Mouse (Mus musculus) neural tube, embryonic 11.5 days (tissue): ENCODE results near the gene Snrnp35. TPM values are rescaled to one million over a fixed set of nuclear protein-coding genes. Genes with fewer than 3 reads are reported as not detected.

Experiments
- ATAC-seq: fragments of 200-750 bp; cut with Nextera tagmentation; 2 replicates; pipeline ENCODE4 v1.8.0; 2017; ENCODE audit warnings: moderate number of reproducible peaks, mild to moderate bottlenecking, moderate TSS enrichment, moderate library complexity; ENCODE audit not compliant: insufficient read depth, low FRiP score, low TSS enrichment
- DNase-seq: peaks from one replicate; pipeline ENCODE4 v3.0.0-alpha.2; 2015; ENCODE audit warnings: low spot score
- H3K27ac ChIP-seq: fragments of 300-500 bp; sonication (generic); 2 replicates; pipeline ENCODE4 v1.5.1; 2014; ENCODE audit warnings: low read depth, mild to moderate bottlenecking, low read length
- H3K27me3 ChIP-seq: fragments of 300-500 bp; sonication (generic); 2 replicates; pipeline ENCODE4 v1.6.1; 2014; ENCODE audit warnings: mild to moderate bottlenecking, low read length, mixed read lengths; ENCODE audit not compliant: control insufficient read depth, insufficient read depth
- H3K36me3 ChIP-seq: fragments of 300-500 bp; sonication (generic); 2 replicates; pipeline ENCODE4 v1.6.1; 2014; ENCODE audit warnings: mild to moderate bottlenecking, low read length, moderate library complexity, mixed read lengths; ENCODE audit not compliant: control insufficient read depth, insufficient read depth
- H3K4me1 ChIP-seq: fragments of 300-500 bp; sonication (generic); 2 replicates; pipeline ENCODE4 v1.6.1; 2014; ENCODE audit warnings: low read length, mixed read lengths; ENCODE audit not compliant: control insufficient read depth, insufficient read depth
- H3K4me2 ChIP-seq: fragments of 300-500 bp; sonication (generic); 2 replicates; pipeline ENCODE4 v1.6.1; 2014; ENCODE audit warnings: low read depth, mild to moderate bottlenecking, moderate library complexity
- H3K4me3 ChIP-seq: fragments of 300-500 bp; sonication (generic); 2 replicates; pipeline ENCODE4 v1.5.1; 2014; ENCODE audit warnings: low read depth, low read length
- H3K9ac ChIP-seq: fragments of 300-500 bp; sonication (generic); 2 replicates; pipeline ENCODE4 v1.6.1; 2014; ENCODE audit warnings: mild to moderate bottlenecking, low read length
- H3K9me3 ChIP-seq: fragments of 300-500 bp; sonication (generic); 2 replicates; pipeline ENCODE4 v1.6.1; 2016; ENCODE audit warnings: low read length; ENCODE audit not compliant: control insufficient read depth
- WGBS: fragments of 180-500 bp; shearing (Covaris S2); extraction: QIAGEN DNeasy Blood & Tissue Kit; methylation state at CpG from one replicate; pipeline ENCODE4 v1.1.7; 2014; 5-methylcytosine and 5-hydroxymethylcytosine counted together
- polyA plus RNA-seq: library from polyadenylated mRNA; unstranded; fragments of >200 nt; fragmentation: Nextera tagmentation; extraction: Ambion mirVana; gene quantifications from 2 replicates; pipeline ENCODE4 v1.2.1, GENCODE M21; 2014

The Snrnp35 gene
- polyA plus RNA-seq, 1 experiment from 2014 or later: 14.7 TPM

GRCm38 (mm10) chr5:124445621-124446293 lies 37.2 kb upstream of the Snrnp35 start:
- no peaks in the 10 kb centered on the region for H3K27me3 ChIP-seq
- 0% methylated on average over 24 of the region's 77 CpGs for WGBS
- DNase-seq: peak; percentile 24

GRCm38 (mm10) chr5:124446301-124446881 lies 36.5 kb upstream of the Snrnp35 start:
- H3K4me1 ChIP-seq: peaks cover 10% of the 10 kb centered on the region
- ATAC-seq (peak; percentile 38; the same call in 1 of the 2 replicates), DNase-seq (peak; percentile 47)
- peak overlapping the region; percentile 71; the same call in 1 of the 2 replicates for H3K27ac ChIP-seq
- peaks cover 15% of the 10 kb centered on the region for H3K36me3 ChIP-seq
- H3K27me3 ChIP-seq: no peaks in the 10 kb centered on the region
- H3K4me2 ChIP-seq: peak overlapping the region; percentile 94
- no peaks in the 10 kb centered on the region for H3K9me3 ChIP-seq
- 4% methylated on average over 15 of the region's 15 CpGs for WGBS
- H3K4me3 ChIP-seq: peak overlapping the region; percentile 95
- peak overlapping the region; percentile 83 for H3K9ac ChIP-seq

More at GRCm38 (mm10) chr5:124445621-124446293, 37.2 kb upstream of the Snrnp35 start:
- H3K9me3 ChIP-seq: no peaks in the 10 kb centered on the region
- peak overlapping the region; percentile 94 for H3K4me2 ChIP-seq
- H3K4me1 ChIP-seq: peaks cover 10% of the 10 kb centered on the region
- peak overlapping the region; percentile 83 for H3K9ac ChIP-seq
- peak overlapping the region; percentile 95 for H3K4me3 ChIP-seq
- H3K36me3 ChIP-seq: peaks cover 11% of the 10 kb centered on the region
- H3K27ac ChIP-seq: peak overlapping the region; percentile 71
- peak; percentile 70 for ATAC-seq

DNA sequence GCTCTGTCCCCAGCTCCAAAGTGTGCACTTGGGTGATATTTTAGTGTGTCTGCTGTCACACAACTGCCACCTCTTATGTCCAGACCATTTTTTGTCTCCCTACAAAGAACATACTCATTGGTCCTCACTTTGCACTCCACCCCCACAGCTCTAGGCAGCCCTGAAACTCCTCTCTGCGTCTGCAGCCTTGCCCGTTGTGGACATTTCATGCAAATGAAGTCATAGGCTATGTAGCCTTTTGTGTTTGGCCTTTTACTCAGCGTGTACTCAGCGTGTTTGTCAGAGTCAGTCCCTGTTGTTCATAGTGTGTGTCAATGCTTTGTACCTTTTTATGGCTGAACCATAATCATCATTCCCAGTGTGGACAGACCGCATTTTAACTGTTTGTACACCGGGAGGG lies 33.4 kb upstream of the Snrnp35 start:
- H3K36me3 ChIP-seq: peaks cover 20% of the 10 kb centered on the region
- no peak overlapping the region for H3K9ac ChIP-seq
- no peaks in the 10 kb centered on the region for H3K27me3 ChIP-seq
- ATAC-seq (no peak), DNase-seq (no peak)
- 81% methylated on average over 6 of the region's 6 CpGs for WGBS
- no peak overlapping the region for H3K4me3 ChIP-seq
- H3K4me1 ChIP-seq: peaks cover 10% of the 10 kb centered on the region
- no peak overlapping the region for H3K27ac ChIP-seq
- H3K4me2 ChIP-seq: no peak overlapping the region
- no peaks in the 10 kb centered on the region for H3K9me3 ChIP-seq

GRCm38 (mm10) chr5:124450051-124450450 lies 32.9 kb upstream of the Snrnp35 start:
- DNase-seq: no peak
- H3K9ac ChIP-seq: no peak overlapping the region
- H3K4me2 ChIP-seq: no peak overlapping the region
- H3K27ac ChIP-seq: no peak overlapping the region
- peaks cover 8% of the 10 kb centered on the region for H3K4me1 ChIP-seq
- ATAC-seq: no peak
- H3K4me3 ChIP-seq: no peak overlapping the region
- WGBS: 92% methylated on average over 7 of the region's 7 CpGs
- H3K27me3 ChIP-seq: no peaks in the 10 kb centered on the region
- H3K36me3 ChIP-seq: peaks cover 20% of the 10 kb centered on the region
- no peaks in the 10 kb centered on the region for H3K9me3 ChIP-seq

DNA sequence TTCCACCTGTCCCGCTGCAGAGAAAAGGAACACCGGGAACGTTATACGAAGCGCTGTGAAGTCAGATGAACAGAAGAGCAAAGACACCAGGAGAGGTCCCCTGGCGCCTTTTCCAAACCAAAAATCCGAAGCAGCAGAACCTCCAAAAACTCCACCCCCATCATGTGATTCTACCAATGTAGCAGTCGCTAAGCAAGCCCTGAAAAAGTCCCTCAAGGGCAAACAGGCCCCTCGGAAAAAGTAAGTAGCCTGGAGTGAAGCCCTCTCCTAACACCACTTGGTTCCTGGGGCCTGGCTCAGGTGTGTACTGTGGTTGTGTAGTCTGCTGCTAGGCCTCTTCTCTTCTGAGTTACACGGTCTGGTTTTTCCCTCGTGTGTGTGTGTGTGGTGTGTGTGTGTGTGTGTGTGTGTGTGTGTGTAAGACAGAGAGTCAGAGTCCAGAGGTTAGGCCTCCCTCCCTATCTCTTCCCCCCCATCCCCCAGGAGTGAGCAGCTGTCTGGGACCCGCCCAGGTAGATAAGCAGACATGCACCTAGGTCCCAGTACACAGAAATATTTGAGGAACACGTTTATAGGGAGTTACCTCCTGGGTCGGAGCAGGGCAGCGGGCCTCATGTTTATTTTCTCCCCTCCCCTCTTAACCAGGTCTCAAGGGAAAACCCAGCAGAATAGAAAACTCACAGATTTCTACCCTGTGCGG lies 32.1 kb upstream of the Snrnp35 start:
- H3K36me3 ChIP-seq: peaks cover 22% of the 10 kb centered on the region
- H3K9ac ChIP-seq: no peak overlapping the region
- H3K27me3 ChIP-seq: no peaks in the 10 kb centered on the region
- no peak overlapping the region for H3K4me2 ChIP-seq
- no peaks in the 10 kb centered on the region for H3K9me3 ChIP-seq
- ATAC-seq (no peak), DNase-seq (no peak)
- no peak overlapping the region for H3K27ac ChIP-seq
- H3K4me1 ChIP-seq: peaks cover 8% of the 10 kb centered on the region
- 88% methylated on average over 16 of the region's 16 CpGs for WGBS
- H3K4me3 ChIP-seq: no peak overlapping the region

DNA sequence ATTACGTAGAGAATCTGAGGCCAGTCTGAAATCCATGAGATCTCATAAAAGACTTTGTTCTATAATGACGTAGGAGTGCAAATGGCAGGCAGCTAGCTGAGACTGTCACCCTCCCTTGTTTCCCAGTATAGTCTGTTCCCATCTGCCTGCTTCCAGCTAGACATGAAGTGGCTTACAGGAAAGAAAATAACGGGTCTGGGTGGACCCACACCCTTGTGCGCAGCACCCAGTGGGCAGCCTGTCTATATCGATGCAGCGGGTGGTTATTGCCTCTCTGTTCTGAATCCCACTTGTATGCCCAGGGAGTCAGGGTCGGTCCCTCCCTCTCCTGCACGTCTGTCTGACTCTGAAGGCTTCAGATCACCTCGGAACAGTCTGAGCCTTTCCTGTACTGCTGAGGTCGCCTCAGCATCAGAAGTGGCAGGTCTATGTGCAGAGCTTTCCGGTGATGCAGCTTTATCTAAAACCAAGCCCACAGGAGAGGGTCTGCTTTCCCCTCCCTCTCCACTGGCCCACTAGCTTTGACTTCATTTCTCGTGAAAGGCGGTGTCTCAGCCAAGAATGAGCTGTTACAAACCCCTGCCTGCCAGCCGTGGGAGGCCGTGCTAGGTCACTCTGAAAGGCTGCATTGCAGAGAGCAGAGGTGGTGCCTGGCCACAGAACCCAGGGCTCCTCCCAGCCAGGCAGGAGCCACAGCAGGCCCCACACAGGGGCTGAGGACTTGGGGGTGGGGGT lies 30.3 kb upstream of the Snrnp35 start:
- Histone ChIP-seq H3K4me3 (no peak overlapping the region), H3K4me1 (no peaks in the 10 kb centered on the region), H3K9ac (no peak overlapping the region), H3K27me3 (no peaks in the 10 kb centered on the region), H3K4me2 (no peak overlapping the region), H3K36me3 (peaks cover 28% of the 10 kb centered on the region), H3K9me3 (no peaks in the 10 kb centered on the region), H3K27ac (no peak overlapping the region)
- no peak for DNase-seq
- no peak for ATAC-seq
- 88% methylated on average over 15 of the region's 15 CpGs for WGBS

- WGBS: 91% methylated on average over 13 of the region's 13 CpGs
- Histone ChIP-seq H3K9ac (no peak overlapping the region), H3K4me1 (no peaks in the 10 kb centered on the region), H3K27ac (no peak overlapping the region), H3K9me3 (no peaks in the 10 kb centered on the region), H3K4me3 (no peak overlapping the region), H3K4me2 (no peak overlapping the region), H3K36me3 (peaks cover 33% of the 10 kb centered on the region), H3K27me3 (no peaks in the 10 kb centered on the region)
- DNase-seq: no peak
- no peak for ATAC-seq
Observed at GRCm38 (mm10) chr5:124453339-124454081, 29.4 kb upstream of the Snrnp35 start.

GRCm38 (mm10) chr5:124454082-124454419 lies 28.9 kb upstream of the Snrnp35 start:
- H3K27ac ChIP-seq: no peak overlapping the region
- H3K4me2 ChIP-seq: no peak overlapping the region
- no peak for DNase-seq
- H3K4me3 ChIP-seq: no peak overlapping the region
- ATAC-seq: no peak
- no peaks in the 10 kb centered on the region for H3K27me3 ChIP-seq
- no peak overlapping the region for H3K9ac ChIP-seq
- no peaks in the 10 kb centered on the region for H3K4me1 ChIP-seq
- 95% methylated on average over 1 of the region's 1 CpGs for WGBS
- no peaks in the 10 kb centered on the region for H3K9me3 ChIP-seq
- peaks cover 33% of the 10 kb centered on the region for H3K36me3 ChIP-seq
